10 mouse cellular contexts compared by ENCODE assay signal in genomic region chr9:65575393-65576196, GRCm38 (mm10). TPM values are rescaled to one million over a fixed set of nuclear protein-coding genes. Genes with fewer than 3 reads are reported as not detected.
DNase-seq lines count a peak whose midpoint lies in the region; ATAC-seq and TF ChIP-seq lines count a peak whose summit lies in the region.
"Had no signal": no experiment of that assay in that cellular context is flagged by ENCODE, and none has a peak within 500 bp of the region (broad histone marks: within the 10 kb centered on the region; RNA-seq: fewer than 3 reads in every experiment).

No protein-coding gene starts in this region.

- H3K4me1 ChIP-seq in kidney, embryonic 15.5 days: peaks cover 56% of the 10 kb centered on the region
- peaks cover 3% of the 10 kb centered on the region; the same call in 1 of the 2 replicates for H3K4me1 ChIP-seq in kidney, adult 2 months (ENCODE audit: control insufficient read depth, insufficient read depth, low read length)
- peaks cover 43% of the 10 kb centered on the region for H3K4me1 ChIP-seq in heart, embryonic 11.5 days (ENCODE audit: control insufficient read depth, insufficient read depth, low read length)

- no peak overlapping the region for H3K9ac ChIP-seq in kidney, embryonic 15.5 days
- H3K9ac ChIP-seq in heart, embryonic 11.5 days (ENCODE audit: low read depth, low read length): no peak overlapping the region
- H3K9ac ChIP-seq: neural tube, embryonic 15.5 days had no signal

- WGBS in kidney, embryonic 15.5 days: 75% methylated on average over 8 of the region's 8 CpGs
- WGBS in kidney, adult 2 months: 66% methylated on average over 8 of the region's 8 CpGs
- 52% methylated on average over 8 of the region's 8 CpGs for WGBS in heart, embryonic 11.5 days (ENCODE audit: insufficient replicate concordance)

- H3K4me3 ChIP-seq in kidney, embryonic 15.5 days (replicated peaks): no peak overlapping the region
- H3K4me3 ChIP-seq in kidney, adult 2 months (ENCODE audit: insufficient read depth, low read depth, low read length): no peak overlapping the region
- H3K4me3 ChIP-seq in heart, embryonic 11.5 days (ENCODE audit: low read depth, low read length): no peak overlapping the region
- H3K4me3 ChIP-seq: hindbrain, embryonic 10.5 days; neural tube, embryonic 15.5 days had no signal

- peaks cover 17% of the 10 kb centered on the region for H3K36me3 ChIP-seq in kidney, embryonic 15.5 days
- H3K36me3 ChIP-seq in kidney, adult 2 months (ENCODE audit: control insufficient read depth, insufficient read depth, low read length): no peaks in the 10 kb centered on the region
- peaks cover 6% of the 10 kb centered on the region for H3K36me3 ChIP-seq in heart, embryonic 11.5 days (ENCODE audit: control insufficient read depth, insufficient read depth, low read length)
- H3K36me3 ChIP-seq: neural tube, embryonic 15.5 days had no signal

- TF ChIP-seq POLR2A in kidney, adult 2 months (IDR thresholded peaks at IDR 0.05; ENCODE audit: low read depth, low read length): no peak

- H3K4me2 ChIP-seq in kidney, embryonic 15.5 days: no peak overlapping the region
- H3K4me2 ChIP-seq in heart, embryonic 11.5 days: peak overlapping the region; percentile 20
- H3K4me2 ChIP-seq: neural tube, embryonic 15.5 days had no signal

- no peaks in the 10 kb centered on the region for H3K27me3 ChIP-seq in kidney, embryonic 15.5 days
- no peaks in the 10 kb centered on the region for H3K27me3 ChIP-seq in kidney, adult 2 months (replicated peaks; ENCODE audit: control insufficient read depth, insufficient read depth, low read length)
- H3K27me3 ChIP-seq in heart, embryonic 11.5 days (ENCODE audit: control insufficient read depth, insufficient read depth, low read length): no peaks in the 10 kb centered on the region
- H3K27me3 ChIP-seq: neural tube, embryonic 15.5 days had no signal

- no peak for ATAC-seq in kidney, embryonic 15.5 days (replicated peaks; ENCODE audit: low FRiP score)
- ATAC-seq in heart, embryonic 11.5 days (replicated peaks; ENCODE audit: insufficient number of reproducible peaks, low FRiP score, low TSS enrichment): no peak

- no peaks in the 10 kb centered on the region for H3K9me3 ChIP-seq in kidney, embryonic 15.5 days (replicated peaks)
- H3K9me3 ChIP-seq in heart, embryonic 11.5 days (replicated peaks; ENCODE audit: control insufficient read depth, low read length): no peaks in the 10 kb centered on the region
- H3K9me3 ChIP-seq: hindbrain, embryonic 10.5 days; neural tube, embryonic 15.5 days had no signal

- no peak for DNase-seq in kidney, adult 2 months
- peak; percentile 53 for DNase-seq in adipocyte (ENCODE audit: low spot score)
- peak; percentile 55 for DNase-seq in lung, postnatal 10 days
- DNase-seq in urinary bladder, postnatal 14 days (ENCODE audit: low spot score): no peak
- no peak for DNase-seq in cerebellum, adult 11-12 months
- DNase-seq in thymus, postnatal 25 days: no peak

- no peak for TF ChIP-seq CTCF in kidney, adult 2 months (conservative IDR thresholded peaks at IDR 0.05; ENCODE audit: insufficient read depth, insufficient read length, low read depth, low read length)

- peak overlapping the region; percentile 35 for H3K27ac ChIP-seq in kidney, embryonic 15.5 days
- no peak overlapping the region for H3K27ac ChIP-seq in kidney, adult 2 months (ENCODE audit: insufficient read depth, low read depth, low read length)
- H3K27ac ChIP-seq in heart, embryonic 11.5 days (ENCODE audit: low read depth, low read length): peak overlapping the region; percentile 83
- H3K27ac ChIP-seq: neural tube, embryonic 15.5 days had no signal

RNA-seq across cellular contexts. Expression of gene Plekho2, which starts 4.2 kb away (rescaled TPM):
- 14.9 and 20.0 TPM in 2 replicates for polyA plus RNA-seq in kidney, embryonic 15.5 days (2015; fragmentation: Nextera tagmentation; extraction: Ambion mirVana)
- polyA plus RNA-seq in kidney, adult 2 months (2012; rRNA removed): 9.8 and 10.4 TPM in 2 replicates
- polyA plus RNA-seq in heart, embryonic 11.5 days (2014; fragmentation: Nextera tagmentation; extraction: Ambion mirVana): 10.6 and 11.9 TPM in 2 replicates

RNA-seq across cellular contexts. Expression of gene Pif1, which starts 11.4 kb away (rescaled TPM):
- 12.7 and 17.5 TPM in 2 replicates for polyA plus RNA-seq in kidney, embryonic 15.5 days (2015; fragmentation: Nextera tagmentation; extraction: Ambion mirVana)
- polyA plus RNA-seq in kidney, adult 2 months (2012; rRNA removed): 0.08 and 0.11 TPM in 2 replicates
- polyA plus RNA-seq in heart, embryonic 11.5 days (2014; fragmentation: Nextera tagmentation; extraction: Ambion mirVana): 7.6 and 9.5 TPM in 2 replicates

RNA-seq across cellular contexts. Expression of gene Rbpms2, which starts 53.9 kb away (rescaled TPM):
- polyA plus RNA-seq in kidney, embryonic 15.5 days (2015; fragmentation: Nextera tagmentation; extraction: Ambion mirVana): 29.8 and 30.3 TPM in 2 replicates
- 257 and 303 TPM in 2 replicates for polyA plus RNA-seq in kidney, adult 2 months (2012; rRNA removed)
- polyA plus RNA-seq in heart, embryonic 11.5 days (2014; fragmentation: Nextera tagmentation; extraction: Ambion mirVana): 154 and 160 TPM in 2 replicates

RNA-seq across cellular contexts. Expression of gene Ankdd1a, which starts 55.6 kb away (rescaled TPM):
- polyA plus RNA-seq in kidney, embryonic 15.5 days (2015; fragmentation: Nextera tagmentation; extraction: Ambion mirVana): not detected in 2 replicates
- 0.06 and 0.16 TPM in 2 replicates for polyA plus RNA-seq in kidney, adult 2 months (2012; rRNA removed)
- not detected in 2 replicates for polyA plus RNA-seq in heart, embryonic 11.5 days (2014; fragmentation: Nextera tagmentation; extraction: Ambion mirVana)
- polyA plus RNA-seq: hindbrain, embryonic 10.5 days had no signal

Comparison
In these comparisons a context has a peak if more than half of its experiments do, and no peak if none do; other contexts are left out.
1. DNase-seq: peak in adipocyte (single experiment) and lung, postnatal 10 days (single experiment); none in kidney, adult 2 months (single experiment), urinary bladder, postnatal 14 days (single experiment), cerebellum, adult 11-12 months (single experiment) and thymus, postnatal 25 days (single experiment).